Mouse (Mus musculus) cortical plate, adult 2 months (tissue): ENCODE results near the gene Cdk4. TPM values are rescaled to one million over a fixed set of nuclear protein-coding genes. Genes with fewer than 3 reads are reported as not detected.
A peak's percentile ranks its signal among the peaks of the same experiment; 100 is the strongest.
"Not testable (repeated sequence)": the region's sequence is repeated elsewhere in the genome, so short reads cannot be mapped to it uniquely, and the experiment has no call there.

Experiments used
- H3K27ac ChIP-seq: fragments of 200-500 bp; 2 replicates; pipeline ENCODE4 v1.5.1; 2012; ENCODE audit warnings: low read length, control low read depth, inconsistent platforms; ENCODE audit not compliant: insufficient read depth
- H3K4me1 ChIP-seq: fragments of 200-500 bp; 2 replicates; pipeline ENCODE4 v1.6.1; 2011; ENCODE audit warnings: low read length; ENCODE audit not compliant: control insufficient read depth, insufficient read depth
- H3K4me3 ChIP-seq: fragments of 200-500 bp; 2 replicates; pipeline ENCODE4 v1.5.1; 2011; ENCODE audit warnings: mild to moderate bottlenecking, low read length, control low read depth; ENCODE audit not compliant: insufficient read depth
- CTCF ChIP-seq: fragments of 200-500 bp; IDR thresholded peaks from 2 replicates; pipeline ENCODE4 v1.5.1; 2011; ENCODE audit warnings: mild to moderate bottlenecking, control low read depth, low read length; ENCODE audit not compliant: insufficient read depth; ENCODE audit errors: extremely low read depth
- POLR2A ChIP-seq: fragments of 200-500 bp; IDR thresholded peaks from 2 replicates; pipeline ENCODE4 v1.6.1; 2011; ENCODE audit warnings: mild to moderate bottlenecking, low read length, control low read depth; ENCODE audit not compliant: insufficient read depth; ENCODE audit errors: extremely low read depth
- polyA plus RNA-seq: library from polyadenylated mRNA; depleted of rRNA; stranded (reverse); fragments of >200 nt; gene quantifications from 2 replicates; pipeline ENCODE4 v1.2.3, GENCODE M21; 2012

The Cdk4 gene
- polyA plus RNA-seq, 1 experiment = 134 TPM

- H3K4me1 ChIP-seq = peaks cover 3% of the 10 kb centered on the region; the same call in 1 of the 2 replicates
- H3K27ac ChIP-seq = no peak overlapping the region
- TF ChIP-seq POLR2A (no peak), CTCF (no peak)
- no peak overlapping the region; the same call in 1 of the 2 replicates for H3K4me3 ChIP-seq
These were observed 831 bp upstream of the Cdk4 start for GRCm38 (mm10) chr10:127062503-127062902.

- peaks cover 3% of the 10 kb centered on the region; the same call in 1 of the 2 replicates for H3K4me1 ChIP-seq
- TF ChIP-seq CTCF (no peak), POLR2A (no peak)
- H3K4me3 ChIP-seq = peak overlapping the region; percentile 78
- H3K27ac ChIP-seq = peak overlapping the region; percentile 48
These were observed 858 bp downstream of the Cdk4 start for GRCm38 (mm10) chr10:127063913-127064870.

DNA sequence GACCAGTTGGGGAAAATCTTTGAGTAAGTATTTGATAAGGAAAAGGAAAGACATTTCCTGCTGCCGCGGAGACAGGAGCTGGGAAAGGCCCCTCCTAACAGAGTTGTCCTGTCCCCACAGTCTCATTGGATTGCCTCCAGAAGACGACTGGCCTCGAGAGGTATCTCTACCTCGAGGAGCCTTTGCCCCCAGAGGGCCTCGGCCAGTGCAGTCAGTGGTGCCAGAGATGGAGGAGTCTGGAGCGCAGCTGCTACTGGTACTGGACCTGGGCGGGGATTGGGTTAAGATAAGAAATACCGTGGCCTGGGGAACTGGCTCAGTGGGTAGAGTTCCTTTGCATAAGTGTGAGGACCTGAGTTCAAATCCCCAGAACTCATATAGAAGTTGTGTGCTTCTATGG lies 2.6 kb downstream of the Cdk4 start:
- Histone ChIP-seq H3K4me3 (no peak overlapping the region), H3K4me1 (peaks cover 3% of the 10 kb centered on the region; the same call in 1 of the 2 replicates), H3K27ac (no peak overlapping the region)
- TF ChIP-seq POLR2A = no peak
- TF ChIP-seq CTCF = no peak

- no peak for TF ChIP-seq POLR2A
- TF ChIP-seq CTCF = no peak
- H3K4me1 ChIP-seq = peaks cover 3% of the 10 kb centered on the region; the same call in 1 of the 2 replicates
- H3K27ac ChIP-seq = no peak overlapping the region
- H3K4me3 ChIP-seq = no peak overlapping the region
These were observed 3.2 kb downstream of the Cdk4 start for GRCm38 (mm10) chr10:127066519-127067018.

GRCm38 (mm10) chr10:127068360-127069038 lies 5.2 kb downstream of the Cdk4 start:
- TF ChIP-seq CTCF (no peak), POLR2A (no peak)
- peak overlapping the region; percentile 69; the same call in 1 of the 2 replicates for H3K4me3 ChIP-seq
- H3K27ac ChIP-seq = no peak overlapping the region
- peaks cover 3% of the 10 kb centered on the region; the same call in 1 of the 2 replicates for H3K4me1 ChIP-seq

DNA sequence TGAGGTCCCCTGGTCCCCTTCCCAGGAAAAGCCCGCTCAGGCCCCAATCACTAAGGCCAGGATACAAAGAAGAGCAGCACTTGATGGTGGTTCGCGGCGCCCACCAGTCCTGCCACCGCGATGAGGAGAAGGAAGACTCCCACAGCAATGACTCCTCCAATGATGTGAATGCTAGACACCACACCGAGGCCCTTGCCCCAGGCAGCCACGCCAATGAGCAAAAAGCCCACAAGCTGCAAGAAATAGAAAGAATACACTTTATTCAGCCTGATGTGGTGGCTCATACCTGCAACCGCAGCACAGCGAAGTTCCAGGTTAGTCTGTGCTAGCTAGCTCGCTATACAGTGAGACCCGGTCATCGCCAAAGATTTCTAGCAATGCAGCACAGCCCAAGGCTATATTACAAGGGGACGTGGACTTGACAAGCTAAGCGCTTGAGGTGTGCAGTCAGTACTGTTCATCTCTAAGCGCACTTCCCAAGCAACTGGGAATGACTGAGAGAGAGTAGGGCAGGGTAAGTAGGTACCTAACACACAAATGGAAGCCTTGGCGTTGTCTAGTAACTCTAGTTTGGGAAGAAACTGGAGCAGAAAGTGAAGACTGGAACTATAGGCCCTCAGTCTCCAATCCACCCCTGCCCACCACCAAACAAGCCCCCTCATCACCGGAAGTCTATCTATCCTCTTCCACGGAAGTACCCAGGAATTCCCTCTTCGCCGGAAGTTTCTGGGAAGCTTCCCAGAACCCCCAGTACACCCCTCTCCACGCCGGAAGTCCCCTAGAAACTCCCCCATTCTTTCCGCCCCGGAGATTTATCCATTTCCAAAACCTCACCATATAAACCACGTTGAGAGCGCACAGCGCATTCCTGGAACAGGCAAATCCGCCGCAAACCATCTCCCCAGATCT lies 6.2 kb downstream of the Cdk4 start:
- Histone ChIP-seq H3K27ac (no peak overlapping the region; the same call in 1 of the 2 replicates), H3K4me1 (peaks cover under 1% of the 10 kb centered on the region; the same call in 1 of the 2 replicates), H3K4me3 (peak overlapping the region; percentile 69)
- TF ChIP-seq CTCF (no peak), POLR2A (no peak; the same call in 1 of the 2 replicates)

DNA sequence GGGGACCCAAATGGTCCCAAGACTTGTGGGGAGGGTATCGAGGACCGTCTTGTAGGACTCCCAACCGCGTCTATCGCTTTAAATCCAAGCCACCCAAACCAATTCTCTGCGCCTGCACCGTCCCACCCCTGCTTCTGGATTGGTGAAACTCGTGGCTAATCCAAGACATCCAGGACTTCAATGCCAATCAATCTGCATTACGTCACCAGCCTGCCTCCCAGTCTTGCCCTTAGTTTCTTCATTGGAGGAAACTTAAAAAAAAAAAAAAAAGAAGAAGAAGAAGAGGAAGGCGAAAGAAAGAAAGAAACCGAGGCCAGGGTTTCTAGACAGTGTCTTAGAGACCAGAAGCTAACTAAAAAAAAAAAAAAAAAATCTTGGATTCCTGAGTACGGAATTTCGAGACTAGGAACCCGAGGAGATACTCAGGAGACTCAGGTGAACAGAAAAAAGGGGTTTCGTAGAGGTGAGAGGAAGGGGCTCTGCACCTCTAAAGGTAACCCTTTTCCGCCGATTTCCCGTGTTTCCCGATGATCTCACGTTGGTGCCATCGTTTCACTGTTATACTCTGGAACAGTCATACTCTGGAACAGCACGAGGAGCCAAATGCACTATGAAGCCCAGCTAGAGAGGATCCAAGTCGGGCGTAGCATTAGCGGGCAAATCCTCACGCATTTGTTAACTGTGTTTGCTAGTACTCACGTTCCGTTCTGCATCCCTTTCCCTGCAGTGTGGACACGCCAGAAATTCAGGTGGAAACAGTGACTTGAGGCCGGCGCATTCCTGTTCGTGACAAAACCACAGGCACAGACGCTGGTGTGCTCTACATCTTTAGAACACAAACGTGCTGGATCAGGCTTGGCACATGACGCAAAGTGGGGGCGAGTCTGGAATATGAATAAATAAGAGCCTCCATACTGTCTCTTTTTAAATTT lies 7.1 kb downstream of the Cdk4 start, which contains the start of gene Tspan31:
Tspan31 (minus strand) TSS at position 75 of the 932 bp plus-strand sequence.
- peak within 1 kb of the TSS; percentile 25; the same call in 1 of the 2 replicates for H3K27ac ChIP-seq
- no peaks in the 10 kb centered on the region; the same call in 1 of the 2 replicates for H3K4me1 ChIP-seq
- TF ChIP-seq CTCF (no peak), POLR2A (peak; percentile 95)
- H3K4me3 ChIP-seq = peak within 1 kb of the TSS; percentile 69

GRCm38 (mm10) chr10:127071203-127071602 lies 7.9 kb downstream of the Cdk4 start:
- Histone ChIP-seq H3K4me3 (peak overlapping the region; percentile 69), H3K27ac (no peak overlapping the region), H3K4me1 (peaks cover 1% of the 10 kb centered on the region; the same call in 1 of the 2 replicates)
- TF ChIP-seq POLR2A = no peak
- no peak for TF ChIP-seq CTCF

DNA sequence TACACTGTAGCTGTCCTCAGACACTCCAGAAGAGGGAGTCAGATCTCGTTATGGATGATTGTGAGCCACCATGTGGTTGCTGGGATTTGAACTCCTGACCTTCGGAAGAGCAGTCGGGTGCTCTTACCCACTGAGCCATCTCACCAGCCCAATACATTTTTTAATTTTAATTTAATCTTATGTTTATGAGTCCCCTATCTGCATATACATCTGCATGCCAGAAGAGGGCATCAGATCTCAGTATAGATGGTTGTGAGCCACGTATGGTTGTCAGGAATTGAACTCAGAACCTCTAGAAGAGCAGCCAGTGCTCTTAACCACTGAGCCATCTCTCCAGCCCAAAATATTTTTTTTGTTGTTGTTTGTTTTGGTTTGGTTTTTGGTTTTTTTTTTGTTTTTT lies 8.9 kb downstream of the Cdk4 start:
- H3K4me3 ChIP-seq, H3K4me1 ChIP-seq, H3K27ac ChIP-seq: not testable (repeated sequence)

GRCm38 (mm10) chr10:127072969-127073368 lies 9.6 kb downstream of the Cdk4 start:
- not testable (repeated sequence) for H3K27ac ChIP-seq, H3K4me1 ChIP-seq, H3K4me3 ChIP-seq
